ENCODE assay signal across 10 mouse cellular contexts in the genomic region with DNA sequence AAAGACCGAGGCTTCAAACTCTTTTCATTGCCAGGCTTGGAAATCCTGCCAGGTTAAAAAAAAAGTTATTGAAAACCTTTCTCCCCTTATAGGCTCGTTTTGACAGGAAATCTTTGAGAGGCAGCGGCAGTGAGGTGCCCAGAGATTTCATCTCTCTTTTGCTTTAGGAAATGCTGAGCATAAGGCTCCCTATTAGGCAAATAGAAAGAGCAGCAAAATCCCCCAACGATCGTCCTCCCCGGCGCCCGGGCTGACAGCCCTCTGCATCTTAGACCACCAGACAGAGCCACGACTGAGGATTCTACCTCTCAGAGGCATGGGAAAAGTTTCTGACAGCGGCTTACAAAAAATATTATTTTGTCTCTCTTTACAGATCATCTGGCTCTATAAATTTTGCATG.
A peak's percentile ranks its signal among the peaks of the same experiment; 100 is the strongest.
DNase-seq lines count a peak whose midpoint lies in the region; ATAC-seq and TF ChIP-seq lines count a peak whose summit lies in the region.
"Had no signal": no experiment of that assay in that cellular context is flagged by ENCODE, and none has a peak within 500 bp of the region (broad histone marks: within the 10 kb centered on the region; RNA-seq: fewer than 3 reads in every experiment).

No protein-coding gene starts in this region.

- WGBS in heart, embryonic 14.5 days = 53% methylated on average over 10 of the region's 10 CpGs
- 27% methylated on average over 10 of the region's 10 CpGs for WGBS in midbrain, embryonic 13.5 days
- 58% methylated on average over 10 of the region's 10 CpGs for WGBS in midbrain, embryonic 10.5 days
- WGBS in intestine, postnatal 0 days = 50% methylated on average over 10 of the region's 10 CpGs

- no peak for ATAC-seq in heart, embryonic 14.5 days (ENCODE audit: insufficient number of reproducible peaks, insufficient read depth, low FRiP score, low read depth)
- ATAC-seq in midbrain, embryonic 13.5 days = no peak
- ATAC-seq in intestine, postnatal 0 days = no peak

- no peaks in the 10 kb centered on the region for H3K9me3 ChIP-seq in heart, embryonic 14.5 days (ENCODE audit: control insufficient read depth, low read length)
- no peaks in the 10 kb centered on the region for H3K9me3 ChIP-seq in midbrain, embryonic 13.5 days
- no peaks in the 10 kb centered on the region for H3K9me3 ChIP-seq in midbrain, embryonic 10.5 days (replicated peaks)
- no peaks in the 10 kb centered on the region for H3K9me3 ChIP-seq in intestine, postnatal 0 days (ENCODE audit: control insufficient read depth)

- no peak overlapping the region for H3K9ac ChIP-seq in heart, embryonic 14.5 days (ENCODE audit: low read length)
- H3K9ac ChIP-seq in midbrain, embryonic 13.5 days (replicated peaks) = no peak overlapping the region
- no peak overlapping the region for H3K9ac ChIP-seq in intestine, postnatal 0 days (ENCODE audit: low read depth, low read length)

- TF ChIP-seq CTCF in intestine, postnatal 0 days (IDR thresholded peaks at IDR 0.05; ENCODE audit: low read depth) = no peak

- H3K4me3 ChIP-seq in heart, embryonic 14.5 days (ENCODE audit: control insufficient read depth in 1 of 2, insufficient read depth in 1 of 2, low read depth in 1 of 2, low read length in 2 of 2) = no peak overlapping the region
- peak overlapping the region; percentile 3; the same call in 1 of the 2 replicates for H3K4me3 ChIP-seq in midbrain, embryonic 13.5 days (replicated peaks)
- H3K4me3 ChIP-seq in midbrain, embryonic 10.5 days = no peak overlapping the region
- H3K4me3 ChIP-seq in intestine, postnatal 0 days (ENCODE audit: low read depth, low read length) = no peak overlapping the region
- H3K4me3 ChIP-seq: erythroblast, embryonic 14.5 days had no signal

- DNase-seq in heart, adult 18-20 months = no peak
- DNase-seq in midbrain, embryonic 10.5 days (ENCODE audit: low spot score) = no peak
- DNase-seq in frontal cortex, postnatal 25 days (ENCODE audit: low spot score in 2 of 2) = no peak
- no peak for DNase-seq in left cerebral cortex, postnatal 10 days (ENCODE audit: extremely low spot score in 1 of 2, low spot score in 2 of 2)
- no peak for DNase-seq in frontal cortex, postnatal 14 days (ENCODE audit: low spot score in 2 of 2)

- no peaks in the 10 kb centered on the region for H3K27me3 ChIP-seq in heart, embryonic 14.5 days (ENCODE audit: control insufficient read depth, insufficient read depth, low read length)
- H3K27me3 ChIP-seq in midbrain, embryonic 13.5 days = peaks cover 4% of the 10 kb centered on the region
- no peaks in the 10 kb centered on the region; the same call in 1 of the 2 replicates for H3K27me3 ChIP-seq in midbrain, embryonic 10.5 days (ENCODE audit: low read depth, poor library complexity, severe bottlenecking)
- H3K27me3 ChIP-seq in intestine, postnatal 0 days (replicated peaks; ENCODE audit: control insufficient read depth, insufficient read depth, low read length) = no peaks in the 10 kb centered on the region

- no peaks in the 10 kb centered on the region for H3K4me1 ChIP-seq in heart, embryonic 14.5 days (ENCODE audit: control insufficient read depth in 2 of 2, insufficient read depth in 2 of 2, low read length in 2 of 2)
- peaks cover 15% of the 10 kb centered on the region for H3K4me1 ChIP-seq in midbrain, embryonic 13.5 days (replicated peaks)
- H3K4me1 ChIP-seq in midbrain, embryonic 10.5 days = peaks cover 7% of the 10 kb centered on the region
- H3K4me1 ChIP-seq in intestine, postnatal 0 days (replicated peaks; ENCODE audit: control insufficient read depth, insufficient read depth, low read length) = no peaks in the 10 kb centered on the region

- no peaks in the 10 kb centered on the region for H3K36me3 ChIP-seq in heart, embryonic 14.5 days (ENCODE audit: control insufficient read depth, insufficient read depth, low read length)
- no peaks in the 10 kb centered on the region for H3K36me3 ChIP-seq in midbrain, embryonic 13.5 days
- no peaks in the 10 kb centered on the region for H3K36me3 ChIP-seq in midbrain, embryonic 10.5 days
- no peaks in the 10 kb centered on the region for H3K36me3 ChIP-seq in intestine, postnatal 0 days (ENCODE audit: control insufficient read depth, insufficient read depth)

- intact Hi-C loops in left cerebral cortex, postnatal 10 days (cut with DNase I) = no loop called here

- H3K27ac ChIP-seq in heart, embryonic 14.5 days (replicated peaks in 1 of 2; ENCODE audit: control insufficient read depth in 1 of 2, insufficient read depth in 1 of 2, low read depth in 2 of 2, low read length in 2 of 2) = no peak overlapping the region
- H3K27ac ChIP-seq in midbrain, embryonic 13.5 days = no peak overlapping the region
- H3K27ac ChIP-seq in midbrain, embryonic 10.5 days (replicated peaks) = no peak overlapping the region
- H3K27ac ChIP-seq in intestine, postnatal 0 days (ENCODE audit: low read depth, low read length) = no peak overlapping the region
- H3K27ac ChIP-seq: macrophage had no signal

- peak overlapping the region; percentile 44 for H3K4me2 ChIP-seq in heart, embryonic 14.5 days (ENCODE audit: low read length)
- peak overlapping the region; percentile 40 for H3K4me2 ChIP-seq in midbrain, embryonic 13.5 days (replicated peaks)
- H3K4me2 ChIP-seq in intestine, postnatal 0 days (replicated peaks; ENCODE audit: low read depth) = peak overlapping the region; percentile 35
